11 mouse cellular contexts compared by ENCODE assay signal in genomic region chr2:180289440-180290108, GRCm38 (mm10). TPM values are rescaled to one million over a fixed set of nuclear protein-coding genes. Genes with fewer than 3 reads are reported as not detected.
A peak's percentile ranks its signal among the peaks of the same experiment; 100 is the strongest.
DNase-seq lines count a peak whose midpoint lies in the region; ATAC-seq and TF ChIP-seq lines count a peak whose summit lies in the region.
"Had no signal": no experiment of that assay in that cellular context is flagged by ENCODE, and none has a peak within 500 bp of the region (broad histone marks: within the 10 kb centered on the region; RNA-seq: fewer than 3 reads in every experiment).

Gene Rbbp8nl (minus strand): TSS chr2:180289879.

- no peak for DNase-seq in heart, embryonic 10.5 days (ENCODE audit: low spot score)
- no peak for DNase-seq in heart, postnatal 10 days
- peak; percentile 91 for DNase-seq in stomach, postnatal 0 days (ENCODE audit: low spot score)
- no peak for DNase-seq in thymus, adult 2 months
- no peak for DNase-seq in heart, adult 8-10 months (ENCODE audit: low spot score)
- no peak for DNase-seq in midbrain, postnatal 0 days (ENCODE audit: low spot score)
- DNase-seq: cerebellum, adult 9-11 months had no signal

- TF ChIP-seq POLR2A in thymus, adult 2 months (IDR thresholded peaks at IDR 0.05; ENCODE audit: control insufficient read depth, extremely low read depth, insufficient read depth, low read length, poor library complexity): no peak

- no peaks in the 10 kb centered on the region for H3K27me3 ChIP-seq in heart, embryonic 10.5 days (ENCODE audit: insufficient read depth, poor library complexity, severe bottlenecking)
- no peaks in the 10 kb centered on the region for H3K27me3 ChIP-seq in intestine, embryonic 15.5 days (replicated peaks)
- no peaks in the 10 kb centered on the region for H3K27me3 ChIP-seq in limb, embryonic 13.5 days
- no peaks in the 10 kb centered on the region for H3K27me3 ChIP-seq in stomach, postnatal 0 days (ENCODE audit: control insufficient read depth, insufficient read depth, low read length)
- no peaks in the 10 kb centered on the region for H3K27me3 ChIP-seq in thymus, adult 2 months (ENCODE audit: control insufficient read depth, insufficient read depth, low read length)
- no peaks in the 10 kb centered on the region for H3K27me3 ChIP-seq in midbrain, postnatal 0 days (ENCODE audit: insufficient read depth, low read length)

- TF ChIP-seq EP300 in stomach, postnatal 0 days (optimal IDR thresholded peaks at IDR 0.05): peak; percentile 90

- peak within 1 kb of the TSS; percentile 31 for H3K9ac ChIP-seq in intestine, embryonic 15.5 days
- no peak within 1 kb of the TSS; the same call in 1 of the 2 replicates for H3K9ac ChIP-seq in limb, embryonic 13.5 days
- H3K9ac ChIP-seq in stomach, postnatal 0 days (ENCODE audit: low read length): peak within 1 kb of the TSS; percentile 23; the same call in 1 of the 2 replicates
- no peak within 1 kb of the TSS for H3K9ac ChIP-seq in midbrain, postnatal 0 days (replicated peaks; ENCODE audit: low read length, poor library complexity, severe bottlenecking)

- peak; percentile 84 for ATAC-seq in intestine, embryonic 15.5 days
- ATAC-seq in limb, embryonic 13.5 days (ENCODE audit: low FRiP score, low read depth): no peak
- peak; percentile 66 for ATAC-seq in stomach, postnatal 0 days (ENCODE audit: low FRiP score, low TSS enrichment)
- no peak for ATAC-seq in midbrain, postnatal 0 days (ENCODE audit: low FRiP score)

- WGBS in heart, embryonic 10.5 days: 44% methylated on average over 16 of the region's 16 CpGs
- 33% methylated on average over 16 of the region's 16 CpGs for WGBS in intestine, embryonic 15.5 days
- WGBS in limb, embryonic 13.5 days: 42% methylated on average over 16 of the region's 16 CpGs
- WGBS in stomach, postnatal 0 days: 39% methylated on average over 16 of the region's 16 CpGs
- WGBS in thymus, adult 2 months: 79% methylated on average over 16 of the region's 16 CpGs
- WGBS in midbrain, postnatal 0 days: 37% methylated on average over 16 of the region's 16 CpGs

- H3K9me3 ChIP-seq in heart, embryonic 10.5 days: no peaks in the 10 kb centered on the region
- no peaks in the 10 kb centered on the region for H3K9me3 ChIP-seq in intestine, embryonic 15.5 days
- H3K9me3 ChIP-seq in limb, embryonic 13.5 days: no peaks in the 10 kb centered on the region
- H3K9me3 ChIP-seq in stomach, postnatal 0 days (ENCODE audit: control insufficient read depth, low read length): no peaks in the 10 kb centered on the region
- H3K9me3 ChIP-seq in midbrain, postnatal 0 days (ENCODE audit: low read length): no peaks in the 10 kb centered on the region

- no peaks in the 10 kb centered on the region for H3K36me3 ChIP-seq in heart, embryonic 10.5 days
- H3K36me3 ChIP-seq in intestine, embryonic 15.5 days: no peaks in the 10 kb centered on the region
- no peaks in the 10 kb centered on the region for H3K36me3 ChIP-seq in limb, embryonic 13.5 days
- no peaks in the 10 kb centered on the region for H3K36me3 ChIP-seq in stomach, postnatal 0 days (ENCODE audit: control insufficient read depth, insufficient read depth, low read length)
- no peaks in the 10 kb centered on the region for H3K36me3 ChIP-seq in thymus, adult 2 months (ENCODE audit: control insufficient read depth, insufficient read depth, low read length)
- H3K36me3 ChIP-seq in midbrain, postnatal 0 days (ENCODE audit: insufficient read depth, low read length): no peaks in the 10 kb centered on the region

- peak within 1 kb of the TSS; percentile 62 for H3K4me2 ChIP-seq in intestine, embryonic 15.5 days (replicated peaks)
- peak within 1 kb of the TSS; percentile 30 for H3K4me2 ChIP-seq in limb, embryonic 13.5 days (replicated peaks)
- peak within 1 kb of the TSS; percentile 39 for H3K4me2 ChIP-seq in stomach, postnatal 0 days (replicated peaks; ENCODE audit: low read depth)
- H3K4me2 ChIP-seq in midbrain, postnatal 0 days (ENCODE audit: low read depth, low read length, poor library complexity, severe bottlenecking): no peak within 1 kb of the TSS

- TF ChIP-seq CTCF in stomach, postnatal 0 days (IDR thresholded peaks at IDR 0.05; ENCODE audit: low read depth): no peak
- TF ChIP-seq CTCF in thymus, adult 2 months (IDR thresholded peaks at IDR 0.05; ENCODE audit: borderline replicate concordance, control insufficient read depth, extremely low read depth, insufficient read depth, low read length, poor library complexity): no peak
- no peak for TF ChIP-seq CTCF in midbrain, postnatal 0 days (IDR thresholded peaks at IDR 0.05)

- intact Hi-C loops in heart, postnatal 10 days (cut with DNase I): no loop called here

- peak within 1 kb of the TSS; percentile 67 for H3K27ac ChIP-seq in heart, embryonic 10.5 days
- H3K27ac ChIP-seq in intestine, embryonic 15.5 days: peak within 1 kb of the TSS; percentile 90
- H3K27ac ChIP-seq in limb, embryonic 13.5 days: no peak within 1 kb of the TSS
- peak within 1 kb of the TSS; percentile 70 for H3K27ac ChIP-seq in stomach, postnatal 0 days (replicated peaks)
- no peak within 1 kb of the TSS for H3K27ac ChIP-seq in thymus, adult 2 months (ENCODE audit: control insufficient read depth, insufficient read depth, low read length)
- H3K27ac ChIP-seq in midbrain, postnatal 0 days (ENCODE audit: low read depth, low read length): no peak within 1 kb of the TSS

- H3K4me3 ChIP-seq in heart, embryonic 10.5 days: peak within 1 kb of the TSS; percentile 6
- peak within 1 kb of the TSS; percentile 30 for H3K4me3 ChIP-seq in intestine, embryonic 15.5 days (replicated peaks)
- 0 out of 2 replicates have a peak within 1 kb of the TSS, but pooled peaks have one; percentile 8 for H3K4me3 ChIP-seq in limb, embryonic 13.5 days
- H3K4me3 ChIP-seq in stomach, postnatal 0 days (ENCODE audit: low read depth, low read length): peak within 1 kb of the TSS; percentile 18; the same call in 1 of the 2 replicates
- H3K4me3 ChIP-seq in thymus, adult 2 months (ENCODE audit: control insufficient read depth, insufficient read depth, low read length): no peak within 1 kb of the TSS
- no peak within 1 kb of the TSS for H3K4me3 ChIP-seq in midbrain, postnatal 0 days (ENCODE audit: low read depth, low read length)

- H3K4me1 ChIP-seq in heart, embryonic 10.5 days: peaks cover 37% of the 10 kb centered on the region
- H3K4me1 ChIP-seq in intestine, embryonic 15.5 days (replicated peaks): peaks cover 27% of the 10 kb centered on the region
- peaks cover 6% of the 10 kb centered on the region; the same call in 1 of the 2 replicates for H3K4me1 ChIP-seq in limb, embryonic 13.5 days
- H3K4me1 ChIP-seq in stomach, postnatal 0 days (replicated peaks; ENCODE audit: control insufficient read depth, insufficient read depth): peaks cover 10% of the 10 kb centered on the region
- no peaks in the 10 kb centered on the region for H3K4me1 ChIP-seq in thymus, adult 2 months (replicated peaks; ENCODE audit: control insufficient read depth, insufficient read depth, low read length)
- H3K4me1 ChIP-seq in midbrain, postnatal 0 days (ENCODE audit: insufficient read depth, low read length): no peaks in the 10 kb centered on the region

RNA-seq across cellular contexts. Expression of gene Rbbp8nl, which starts in this region (rescaled TPM):
- 0.16 and 0.68 TPM in 2 replicates for polyA plus RNA-seq in heart, embryonic 10.5 days (2016; fragmentation: Nextera tagmentation; extraction: Ambion mirVana)
- total RNA-seq in heart, postnatal 10 days (2021): not detected
- polyA plus RNA-seq in intestine, embryonic 15.5 days (2015; fragmentation: Nextera tagmentation; extraction: Ambion mirVana): 2.8 and 3.8 TPM in 2 replicates
- 1.00 and 1.2 TPM in 2 replicates for polyA plus RNA-seq in limb, embryonic 13.5 days (2015; fragmentation: Nextera tagmentation; extraction: Ambion mirVana)
- polyA plus RNA-seq in stomach, postnatal 0 days (2015; fragmentation: Nextera tagmentation; extraction: Ambion mirVana): 1.2 and 1.8 TPM in 2 replicates
- polyA plus RNA-seq in thymus, adult 2 months (2012; rRNA removed): 0.36 and 0.59 TPM in 2 replicates
- total RNA-seq in heart, adult 8-10 months (2022): not detected
- not detected in 2 replicates for total RNA-seq in midbrain, postnatal 0 days (2014; rRNA removed)
- polyA plus RNA-seq in midbrain, postnatal 0 days (2015; fragmentation: Nextera tagmentation; extraction: Ambion mirVana): not detected in 2 replicates
- polyA plus RNA-seq: heart, embryonic 14.5 days; liver, embryonic 16.5 days had no signal

Comparison
In these comparisons a context has a peak if more than half of its experiments do, and no peak if none do; other contexts are left out.
1. H3K27ac ChIP-seq: peak in heart, embryonic 10.5 days (single experiment), intestine, embryonic 15.5 days (single experiment) and stomach, postnatal 0 days (single experiment); none in limb, embryonic 13.5 days (single experiment), thymus, adult 2 months (single experiment) and midbrain, postnatal 0 days (single experiment).
2. H3K4me3 ChIP-seq: peak in heart, embryonic 10.5 days (single experiment), intestine, embryonic 15.5 days (single experiment), limb, embryonic 13.5 days (single experiment) and stomach, postnatal 0 days (single experiment); none in thymus, adult 2 months (single experiment) and midbrain, postnatal 0 days (single experiment).
3. ATAC-seq: peak in intestine, embryonic 15.5 days (single experiment) and stomach, postnatal 0 days (single experiment); none in limb, embryonic 13.5 days (single experiment) and midbrain, postnatal 0 days (single experiment).
4. H3K9ac ChIP-seq: peak in intestine, embryonic 15.5 days (single experiment) and stomach, postnatal 0 days (single experiment); none in limb, embryonic 13.5 days (single experiment) and midbrain, postnatal 0 days (single experiment).